Mouse (Mus musculus): ENCODE data around the gene Cast. TPM values are rescaled to one million over a fixed set of nuclear protein-coding genes. Genes with fewer than 3 reads are reported as not detected.

The Cast gene
- total RNA-seq, 4 experiments from 2014 or later, result 110 to 132 (median 122) TPM

DNA sequence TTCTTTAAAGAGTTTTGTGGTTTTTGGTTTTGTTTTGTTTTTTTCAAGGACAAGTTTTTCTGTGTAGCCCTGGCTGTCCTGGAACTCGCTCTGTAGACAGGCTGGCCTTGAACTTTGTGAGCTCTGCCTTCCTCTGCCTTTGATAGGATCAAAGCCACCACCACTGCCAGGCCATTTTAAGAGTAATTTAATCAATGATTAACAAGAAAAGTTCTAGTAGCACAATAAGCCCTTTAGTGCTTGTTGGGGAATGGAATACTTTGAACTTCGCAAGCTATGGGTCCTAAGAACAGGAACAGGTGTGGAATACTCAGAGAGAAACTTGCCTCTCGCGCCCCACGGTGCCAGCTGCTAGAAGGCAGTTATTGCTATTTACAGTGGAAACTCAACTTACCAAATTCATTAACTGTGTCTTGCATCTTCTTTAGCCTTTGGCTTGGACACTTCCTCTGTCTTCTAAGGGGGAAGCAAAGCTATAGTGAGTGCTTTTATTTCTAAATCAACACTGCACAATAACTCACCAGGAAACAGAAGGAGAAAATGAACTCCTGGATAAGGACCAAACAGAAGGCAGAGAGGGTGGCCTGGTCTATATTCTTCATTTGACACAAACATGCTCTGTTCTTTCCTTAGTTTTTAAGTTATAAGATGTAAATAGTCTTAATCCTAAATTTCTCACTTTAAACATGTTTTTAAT, 113.0 kb downstream of the Cast start:
- DNase-seq (ENCODE audit: low spot score), result no peak

Other genes with a start within 250 kb of the Cast start
- gene Erap1, start 169.2 kb downstream of the Cast start, total RNA-seq (2022), result 10 to 100 TPM; 33.7 to 53.2 (median 42.0) TPM

All from heart, adult 8-10 months (tissue).